Mouse (Mus musculus) embryonic facial prominence, embryonic 10.5 days (tissue): Measurements from ENCODE around the gene Mpc1. TPM values are rescaled to one million over a fixed set of nuclear protein-coding genes. Genes with fewer than 3 reads are reported as not detected.
A peak's percentile ranks its signal among the peaks of the same experiment; 100 is the strongest.

Source experiments
- DNase-seq: peaks from one replicate; pipeline ENCODE4 v3.0.0-alpha.2; 2017; ENCODE audit warnings: low spot score
- H3K27ac ChIP-seq: fragments of 300-500 bp; sonication (generic); replicated peaks from 2 replicates; pipeline ENCODE4 v1.5.1; 2016; ENCODE audit warnings: mild to moderate bottlenecking
- H3K27me3 ChIP-seq: fragments of 300-500 bp; sonication (generic); replicated peaks from 2 replicates; pipeline ENCODE4 v1.6.1; 2016; ENCODE audit warnings: low read depth, mild to moderate bottlenecking; ENCODE audit not compliant: poor library complexity, severe bottlenecking
- H3K36me3 ChIP-seq: fragments of 300-500 bp; sonication (generic); replicated peaks from 2 replicates; pipeline ENCODE4 v1.6.1; 2016; ENCODE audit warnings: mild to moderate bottlenecking, moderate library complexity
- H3K4me1 ChIP-seq: fragments of 300-500 bp; sonication (generic); 2 replicates; pipeline ENCODE4 v1.6.1; 2016
- H3K4me3 ChIP-seq: fragments of 300-500 bp; sonication (generic); 2 replicates; pipeline ENCODE4 v1.5.1; 2016; ENCODE audit warnings: mild to moderate bottlenecking, moderate library complexity
- H3K9me3 ChIP-seq: fragments of 300-500 bp; sonication (generic); 2 replicates; pipeline ENCODE4 v1.6.1; 2016; ENCODE audit warnings: mild to moderate bottlenecking
- WGBS: fragments of 180-500 bp; shearing (Covaris S2); methylation state at CpG from one replicate; pipeline ENCODE4 v1.1.7; 2016; 5-methylcytosine and 5-hydroxymethylcytosine counted together
- polyA plus RNA-seq: library from polyadenylated mRNA; unstranded; fragments of >200 nt; fragmentation: Nextera tagmentation; extraction: Ambion mirVana; gene quantifications from 2 replicates; pipeline ENCODE4 v1.2.1, GENCODE M21; 2016

The Mpc1 gene
- polyA plus RNA-seq, 1 experiment from 2014 or later, result 82.5 TPM

- Histone ChIP-seq H3K9me3 (no peaks in the 10 kb centered on the region), H3K4me3 (peak overlapping the region; percentile 71), H3K27ac (no peak overlapping the region), H3K4me1 (peaks cover 21% of the 10 kb centered on the region), H3K36me3 (no peaks in the 10 kb centered on the region), H3K27me3 (peaks cover 30% of the 10 kb centered on the region)
- WGBS, result 39% methylated on average over 8 of the region's 8 CpGs
- no peak for DNase-seq
Observed at GRCm38 (mm10) chr17:8285056-8285455, 2.4 kb downstream of the Mpc1 start.

GRCm38 (mm10) chr17:8286987-8287386, 4.3 kb downstream of the Mpc1 start:
- no peak overlapping the region for H3K4me3 ChIP-seq
- DNase-seq, result no peak
- H3K4me1 ChIP-seq, result peaks cover 21% of the 10 kb centered on the region
- no peak overlapping the region for H3K27ac ChIP-seq
- no peaks in the 10 kb centered on the region for H3K9me3 ChIP-seq
- peaks cover 23% of the 10 kb centered on the region for H3K27me3 ChIP-seq
- no peaks in the 10 kb centered on the region for H3K36me3 ChIP-seq
- 83% methylated on average over 4 of the region's 4 CpGs for WGBS

- DNase-seq, result no peak
Observed at GRCm38 (mm10) chr17:8289993-8290679, 7.4 kb downstream of the Mpc1 start.

GRCm38 (mm10) chr17:8290736-8291135, 8.0 kb downstream of the Mpc1 start:
- Histone ChIP-seq H3K27me3 (peaks cover 6% of the 10 kb centered on the region), H3K27ac (no peak overlapping the region), H3K4me3 (no peak overlapping the region), H3K4me1 (no peaks in the 10 kb centered on the region), H3K9me3 (no peaks in the 10 kb centered on the region), H3K36me3 (no peaks in the 10 kb centered on the region)
- DNase-seq, result no peak

More at GRCm38 (mm10) chr17:8289993-8290679, 7.4 kb downstream of the Mpc1 start:
- H3K9me3 ChIP-seq, result no peaks in the 10 kb centered on the region
- WGBS, result 90% methylated on average over 3 of the region's 3 CpGs
- H3K4me1 ChIP-seq, result no peaks in the 10 kb centered on the region
- H3K27ac ChIP-seq, result no peak overlapping the region
- H3K4me3 ChIP-seq, result no peak overlapping the region
- no peaks in the 10 kb centered on the region for H3K36me3 ChIP-seq
- peaks cover 12% of the 10 kb centered on the region for H3K27me3 ChIP-seq

- no peaks in the 10 kb centered on the region for H3K9me3 ChIP-seq
- H3K36me3 ChIP-seq, result no peaks in the 10 kb centered on the region
- no peak overlapping the region for H3K4me3 ChIP-seq
- H3K27me3 ChIP-seq, result no peaks in the 10 kb centered on the region
- no peak for DNase-seq
- no peak overlapping the region for H3K27ac ChIP-seq
- no peaks in the 10 kb centered on the region for H3K4me1 ChIP-seq
Observed at GRCm38 (mm10) chr17:8295825-8296224, 13.1 kb downstream of the Mpc1 start.

- Histone ChIP-seq H3K36me3 (no peaks in the 10 kb centered on the region), H3K9me3 (no peaks in the 10 kb centered on the region), H3K4me3 (no peak overlapping the region), H3K27ac (no peak overlapping the region), H3K4me1 (no peaks in the 10 kb centered on the region), H3K27me3 (no peaks in the 10 kb centered on the region)
- DNase-seq, result no peak
- 85% methylated on average over 9 of the region's 9 CpGs for WGBS
Observed at GRCm38 (mm10) chr17:8296313-8296844, 13.7 kb downstream of the Mpc1 start.

- Histone ChIP-seq H3K27ac (no peak overlapping the region), H3K27me3 (no peaks in the 10 kb centered on the region), H3K36me3 (no peaks in the 10 kb centered on the region), H3K9me3 (no peaks in the 10 kb centered on the region), H3K4me3 (no peak overlapping the region), H3K4me1 (no peaks in the 10 kb centered on the region)
- WGBS, result 84% methylated on average over 5 of the region's 5 CpGs
- DNase-seq, result no peak
Observed at GRCm38 (mm10) chr17:8297746-8298145, 15.0 kb downstream of the Mpc1 start.

- DNase-seq, result no peak
- Histone ChIP-seq H3K4me3 (no peak overlapping the region), H3K27ac (no peak overlapping the region), H3K4me1 (no peaks in the 10 kb centered on the region), H3K36me3 (no peaks in the 10 kb centered on the region), H3K27me3 (no peaks in the 10 kb centered on the region), H3K9me3 (no peaks in the 10 kb centered on the region)
- 78% methylated on average over 2 of the region's 2 CpGs for WGBS
Observed at GRCm38 (mm10) chr17:8298281-8298680, 15.6 kb downstream of the Mpc1 start.

GRCm38 (mm10) chr17:8299524-8299923, 16.8 kb downstream of the Mpc1 start:
- H3K4me3 ChIP-seq, result no peak overlapping the region
- no peaks in the 10 kb centered on the region for H3K36me3 ChIP-seq
- DNase-seq, result no peak
- H3K9me3 ChIP-seq, result no peaks in the 10 kb centered on the region
- no peaks in the 10 kb centered on the region for H3K27me3 ChIP-seq
- no peak overlapping the region for H3K27ac ChIP-seq
- H3K4me1 ChIP-seq, result no peaks in the 10 kb centered on the region

- no peak for DNase-seq
- Histone ChIP-seq H3K36me3 (no peaks in the 10 kb centered on the region), H3K27ac (no peak overlapping the region), H3K4me3 (no peak overlapping the region), H3K4me1 (no peaks in the 10 kb centered on the region), H3K27me3 (no peaks in the 10 kb centered on the region), H3K9me3 (no peaks in the 10 kb centered on the region)
- WGBS, result 78% methylated on average over 4 of the region's 4 CpGs
Observed at GRCm38 (mm10) chr17:8301515-8301914, 18.8 kb downstream of the Mpc1 start.

- Histone ChIP-seq H3K4me3 (no peak overlapping the region), H3K4me1 (no peaks in the 10 kb centered on the region), H3K27ac (no peak overlapping the region), H3K27me3 (no peaks in the 10 kb centered on the region), H3K36me3 (no peaks in the 10 kb centered on the region), H3K9me3 (no peaks in the 10 kb centered on the region)
- WGBS, result 73% methylated on average over 7 of the region's 7 CpGs
- DNase-seq, result no peak
Observed at GRCm38 (mm10) chr17:8302772-8303438, 20.2 kb downstream of the Mpc1 start.

- DNase-seq, result no peak
- Histone ChIP-seq H3K27ac (no peak overlapping the region), H3K4me1 (no peaks in the 10 kb centered on the region), H3K9me3 (no peaks in the 10 kb centered on the region), H3K4me3 (no peak overlapping the region), H3K27me3 (no peaks in the 10 kb centered on the region), H3K36me3 (no peaks in the 10 kb centered on the region)
- 62% methylated on average over 5 of the region's 5 CpGs for WGBS
Observed at GRCm38 (mm10) chr17:8303671-8304070, 21.0 kb downstream of the Mpc1 start.

GRCm38 (mm10) chr17:8305801-8306200, 23.1 kb downstream of the Mpc1 start:
- 23% methylated on average over 3 of the region's 3 CpGs for WGBS

More at GRCm38 (mm10) chr17:8305801-8306200, 23.1 kb downstream of the Mpc1 start:
- Histone ChIP-seq H3K27me3 (no peaks in the 10 kb centered on the region), H3K27ac (no peak overlapping the region), H3K4me1 (0 out of 2 replicates have a peak, but pooled peaks cover 5% of the 10 kb centered on the region), H3K9me3 (no peaks in the 10 kb centered on the region), H3K36me3 (no peaks in the 10 kb centered on the region), H3K4me3 (no peak overlapping the region)
- no peak for DNase-seq
